Mouse (Mus musculus): ENCODE data around the gene Tmem79. TPM values are rescaled to one million over a fixed set of nuclear protein-coding genes. Genes with fewer than 3 reads are reported as not detected.

Gene Tmem79
- 1.5 TPM in 2 replicates for polyA plus RNA-seq (2015; fragmentation: Nextera tagmentation; extraction: Ambion mirVana)

DNA sequence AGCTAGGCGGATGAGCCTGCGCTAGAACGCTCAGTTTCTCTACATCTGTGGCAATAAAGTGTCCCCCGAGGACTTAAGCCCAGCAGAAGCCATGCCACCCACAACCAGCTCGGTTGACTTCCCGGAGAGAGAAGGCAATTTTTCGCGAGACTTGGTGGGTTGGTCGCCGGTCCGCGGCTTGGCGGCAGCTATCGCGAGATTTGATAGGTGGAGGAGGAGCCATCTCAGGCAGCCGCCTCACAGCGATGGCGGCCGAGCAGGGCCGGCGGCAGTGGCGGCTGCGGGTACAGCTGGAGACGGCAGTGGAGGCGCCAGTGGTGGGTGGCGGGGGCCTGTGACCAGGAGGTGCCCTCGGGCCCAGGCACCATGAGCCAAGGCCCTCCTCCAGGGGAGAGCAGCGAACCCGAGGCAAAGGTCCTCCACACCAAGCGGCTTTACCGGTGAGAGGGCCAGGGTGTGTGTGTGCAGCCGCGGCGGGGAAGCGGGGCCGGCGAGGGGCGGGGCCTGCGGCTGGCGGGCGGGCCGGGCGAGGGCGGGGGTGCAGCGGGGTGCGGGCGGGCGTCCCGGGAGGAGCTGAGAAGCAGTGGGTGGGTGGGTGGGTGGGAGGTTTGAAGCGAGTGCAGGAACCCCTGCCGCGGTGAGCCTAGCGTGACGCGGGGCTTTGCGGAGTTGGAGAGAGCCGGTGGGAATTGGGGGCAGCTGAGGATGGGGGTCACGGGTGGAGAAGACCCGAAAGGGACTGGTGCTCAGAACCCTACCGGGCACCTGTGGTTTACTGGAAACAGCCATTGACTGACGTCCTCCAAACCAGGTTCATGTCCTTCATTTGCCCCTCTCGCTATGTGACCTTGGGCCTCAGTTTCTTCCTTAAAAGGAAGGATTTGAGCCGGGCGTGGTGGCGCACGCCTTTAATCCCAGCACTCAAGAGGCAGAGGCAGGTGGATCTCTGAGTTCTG is at the start of gene Tmem79, which contains the start of gene Smg5:
Tmem79 (minus strand) TSS at position 91 of the 956 bp plus-strand sequence.
Smg5 (plus strand) TSS at position 203 of the 956 bp plus-strand sequence.

GRCm38 (mm10) chr3:88384364-88384763 is 48.4 kb upstream of the Tmem79 start, which contains the start of gene Bglap:
Bglap (minus strand) TSS chr3:88384464.

GRCm38 (mm10) chr3:88378599-88378998 is 42.7 kb upstream of the Tmem79 start, which contains the start of gene Bglap2:
Bglap2 (minus strand) TSS chr3:88378699.

GRCm38 (mm10) chr3:88372643-88373042 is 36.7 kb upstream of the Tmem79 start, which contains the start of gene Bglap3:
Bglap3 (minus strand) TSS chr3:88372743.

GRCm38 (mm10) chr3:88364337-88364736 is 28.4 kb upstream of the Tmem79 start, which contains the start of gene Paqr6:
Paqr6 (plus strand) TSS chr3:88364584.

GRCm38 (mm10) chr3:88324951-88325405 is 11.0 kb downstream of the Tmem79 start, which contains the start of gene Glmp:
Glmp (plus strand) TSS chr3:88325023.

DNA sequence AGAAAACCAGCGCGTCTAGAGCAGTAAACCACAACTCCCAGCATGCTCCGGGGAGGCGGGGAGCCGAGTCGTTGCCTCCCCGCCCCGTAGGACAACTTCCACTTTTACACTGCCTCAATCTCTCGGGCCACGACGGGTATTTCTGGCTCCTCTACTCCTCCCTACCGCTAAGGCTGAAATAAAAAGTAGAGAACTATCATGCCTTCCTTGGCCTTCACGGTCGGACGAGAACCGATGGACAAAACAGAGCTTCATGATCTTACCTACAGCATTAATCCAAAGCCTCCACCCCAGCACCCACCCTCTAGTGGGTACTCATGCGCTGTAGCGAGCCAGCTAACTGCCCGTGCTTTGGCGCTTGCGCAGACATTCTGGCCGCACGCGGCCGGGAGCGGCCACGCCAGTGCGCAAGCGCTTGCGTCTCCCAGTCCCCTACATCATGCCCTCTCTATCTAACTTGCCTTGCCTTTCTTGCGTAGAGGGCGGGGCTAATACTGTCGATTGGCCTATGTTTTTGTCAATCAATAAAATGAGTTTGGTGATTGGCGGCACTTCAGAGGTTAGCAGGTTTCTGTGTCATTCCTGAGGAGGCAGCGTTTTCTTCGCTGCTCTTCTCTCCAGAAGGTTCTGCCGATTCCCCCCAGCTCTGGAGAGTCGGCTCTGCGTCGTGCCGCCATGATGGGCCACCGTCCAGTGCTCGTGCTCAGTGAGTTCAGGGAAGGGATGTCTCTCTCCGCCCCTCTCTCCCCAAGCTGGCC is 39.2 kb downstream of the Tmem79 start, which contains the start of the genes Tsacc and Cct3:
Tsacc (minus strand) TSS at position 439 of the 758 bp plus-strand sequence.
Cct3 (plus strand) TSS at position 556 of the 758 bp plus-strand sequence.

GRCm38 (mm10) chr3:88287110-88287509 is 48.8 kb downstream of the Tmem79 start, which contains the start of gene Gm38392:
Gm38392 (minus strand) TSS chr3:88287210.

Other genes starting within 250 kb of the Tmem79 start
- gene Mef2d, start 193.8 kb downstream of the Tmem79 start, polyA plus RNA-seq (2015; fragmentation: Nextera tagmentation; extraction: Ambion mirVana) = 14.9 and 18.3 TPM in 2 replicates
- 0.53 and 0.73 TPM in 2 replicates for gene Rhbg, start 81.4 kb downstream of the Tmem79 start, polyA plus RNA-seq (2015; fragmentation: Nextera tagmentation; extraction: Ambion mirVana)
- 0.39 and 0.50 TPM in 2 replicates for gene Gm38392, start 48.9 kb downstream of the Tmem79 start, polyA plus RNA-seq (2015; fragmentation: Nextera tagmentation; extraction: Ambion mirVana)
- gene Tsacc, start 39.1 kb downstream of the Tmem79 start, polyA plus RNA-seq (2015; fragmentation: Nextera tagmentation; extraction: Ambion mirVana) = 10.7 and 12.6 TPM in 2 replicates
- gene Cct3, start 39.0 kb downstream of the Tmem79 start, polyA plus RNA-seq (2015; fragmentation: Nextera tagmentation; extraction: Ambion mirVana) = 350 and 357 TPM in 2 replicates
- gene Glmp, start 11.1 kb downstream of the Tmem79 start, polyA plus RNA-seq (2015; fragmentation: Nextera tagmentation; extraction: Ambion mirVana) = 132 and 139 TPM in 2 replicates
- 37.5 and 39.9 TPM in 2 replicates for gene Smg5, start 112 bp upstream of the Tmem79 start, polyA plus RNA-seq (2015; fragmentation: Nextera tagmentation; extraction: Ambion mirVana)
- 8.0 and 11.4 TPM in 2 replicates for gene Paqr6, start 28.4 kb upstream of the Tmem79 start, polyA plus RNA-seq (2015; fragmentation: Nextera tagmentation; extraction: Ambion mirVana)
- not detected in 2 replicates for gene Bglap3, start 36.6 kb upstream of the Tmem79 start, polyA plus RNA-seq (2015; fragmentation: Nextera tagmentation; extraction: Ambion mirVana)
- 1.4 and 1.5 TPM in 2 replicates for gene Bglap2, start 42.6 kb upstream of the Tmem79 start, polyA plus RNA-seq (2015; fragmentation: Nextera tagmentation; extraction: Ambion mirVana)
- 2.0 and 2.5 TPM in 2 replicates for gene Bglap, start 48.3 kb upstream of the Tmem79 start, polyA plus RNA-seq (2015; fragmentation: Nextera tagmentation; extraction: Ambion mirVana)
- 29.2 and 33.8 TPM in 2 replicates for gene Pmf1, start 74.2 kb upstream of the Tmem79 start, polyA plus RNA-seq (2015; fragmentation: Nextera tagmentation; extraction: Ambion mirVana)
- 31.5 and 36.8 TPM in 2 replicates for gene Slc25a44, start 89.0 kb upstream of the Tmem79 start, polyA plus RNA-seq (2015; fragmentation: Nextera tagmentation; extraction: Ambion mirVana)
- 27.0 and 28.0 TPM in 2 replicates for gene Sema4a, start 125.0 kb upstream of the Tmem79 start, polyA plus RNA-seq (2015; fragmentation: Nextera tagmentation; extraction: Ambion mirVana)
- 79.1 and 80.0 TPM in 2 replicates for gene Lmna, start 173.8 kb upstream of the Tmem79 start, polyA plus RNA-seq (2015; fragmentation: Nextera tagmentation; extraction: Ambion mirVana)
- 7.9 and 10.1 TPM in 2 replicates for gene Mex3a, start 196.2 kb upstream of the Tmem79 start, polyA plus RNA-seq (2015; fragmentation: Nextera tagmentation; extraction: Ambion mirVana)
- 0.57 and 0.69 TPM in 2 replicates for gene Rab25, start 212.2 kb upstream of the Tmem79 start, polyA plus RNA-seq (2015; fragmentation: Nextera tagmentation; extraction: Ambion mirVana)
- 178 and 194 TPM in 2 replicates for gene Lamtor2, start 216.9 kb upstream of the Tmem79 start, polyA plus RNA-seq (2015; fragmentation: Nextera tagmentation; extraction: Ambion mirVana)
- gene Ubqln4, start 217.6 kb upstream of the Tmem79 start, polyA plus RNA-seq (2015; fragmentation: Nextera tagmentation; extraction: Ambion mirVana) = 29.3 and 34.0 TPM in 2 replicates
- 189 and 202 TPM in 2 replicates for gene Ssr2, start 239.7 kb upstream of the Tmem79 start, polyA plus RNA-seq (2015; fragmentation: Nextera tagmentation; extraction: Ambion mirVana)